Mouse (Mus musculus) heart, embryonic 14.5 days (tissue): ENCODE data around the gene Naaladl2. TPM values are rescaled to one million over a fixed set of nuclear protein-coding genes. Genes with fewer than 3 reads are reported as not detected.

ENCODE experiments used
- ATAC-seq: fragments of 200-750 bp; cut with Nextera tagmentation; 2 replicates; pipeline ENCODE4 v1.8.0; 2017; ENCODE audit warnings: low read depth, moderate TSS enrichment; ENCODE audit not compliant: insufficient number of reproducible peaks, insufficient read depth, low FRiP score
- H3K27ac ChIP-seq, 2 experiments: fragments of 200-500 bp in 1 of 2; fragments of 300-500 bp in 1 of 2; sonication (generic) in 1 of 2; replicated peaks in 1 of 2; 2 replicates each; pipeline ENCODE4 v1.5.1; 2012 to 2014; ENCODE audit warnings: low read depth in 2 of 2, low read length in 2 of 2, control low read depth in 1 of 2, mild to moderate bottlenecking in 1 of 2, mixed read lengths in 1 of 2; ENCODE audit not compliant: control insufficient read depth in 1 of 2, insufficient read depth in 1 of 2
- H3K27me3 ChIP-seq: fragments of 300-500 bp; sonication (generic); 2 replicates; pipeline ENCODE4 v1.6.1; 2014; ENCODE audit warnings: mild to moderate bottlenecking, low read length, control low read depth; ENCODE audit not compliant: control insufficient read depth, insufficient read depth
- H3K36me3 ChIP-seq: fragments of 300-500 bp; sonication (generic); 2 replicates; pipeline ENCODE4 v1.6.1; 2014; ENCODE audit warnings: mild to moderate bottlenecking, control low read depth, low read length, mixed read lengths; ENCODE audit not compliant: control insufficient read depth, insufficient read depth
- H3K4me1 ChIP-seq, 2 experiments: fragments of 200-500 bp in 1 of 2; fragments of 300-500 bp in 1 of 2; sonication (generic) in 1 of 2; 2 replicates each; pipeline ENCODE4 v1.6.1; 2012 to 2014; ENCODE audit warnings: low read length in 2 of 2, control low read depth in 1 of 2, mixed read lengths in 1 of 2; ENCODE audit not compliant: control insufficient read depth in 2 of 2, insufficient read depth in 2 of 2
- H3K4me2 ChIP-seq: fragments of 300-500 bp; sonication (generic); 2 replicates; pipeline ENCODE4 v1.6.1; 2014; ENCODE audit warnings: mild to moderate bottlenecking, low read length
- H3K4me3 ChIP-seq, 2 experiments: fragments of 200-500 bp in 1 of 2; fragments of 300-500 bp in 1 of 2; sonication (generic) in 1 of 2; 2 replicates each; pipeline ENCODE4 v1.5.1; 2012 to 2014; ENCODE audit warnings: low read length in 2 of 2, mild to moderate bottlenecking in 2 of 2, control low read depth in 1 of 2, low read depth in 1 of 2, moderate library complexity in 1 of 2; ENCODE audit not compliant: control insufficient read depth in 1 of 2, insufficient read depth in 1 of 2
- H3K9ac ChIP-seq: fragments of 300-500 bp; sonication (generic); 2 replicates; pipeline ENCODE4 v1.6.1; 2014; ENCODE audit warnings: mild to moderate bottlenecking, low read length
- H3K9me3 ChIP-seq: fragments of 300-500 bp; sonication (generic); 2 replicates; pipeline ENCODE4 v1.6.1; 2016; ENCODE audit warnings: low read length, control low read depth; ENCODE audit not compliant: control insufficient read depth
- WGBS: fragments of 180-500 bp; shearing (Covaris S2); extraction: QIAGEN DNeasy Blood & Tissue Kit; methylation state at CpG from one replicate; pipeline ENCODE4 v1.1.7; 2014; 5-methylcytosine and 5-hydroxymethylcytosine counted together
- polyA plus RNA-seq: library from polyadenylated mRNA; unstranded; fragments of >200 nt; fragmentation: Nextera tagmentation; extraction: Ambion mirVana; gene quantifications from 2 replicates; pipeline ENCODE4 v1.2.1, GENCODE M21; 2014

Gene Naaladl2
- polyA plus RNA-seq, 1 experiment from 2014 or later: 3.1 TPM

GRCm38 (mm10) chr3:24747182-24747856, 396.7 kb downstream of the Naaladl2 start:
- no peak overlapping the region for H3K9ac ChIP-seq
- H3K9me3 ChIP-seq: no peaks in the 10 kb centered on the region
- no peaks in the 10 kb centered on the region for H3K36me3 ChIP-seq
- ATAC-seq: no peak
- no peaks in the 10 kb centered on the region for H3K27me3 ChIP-seq
- WGBS: 65% methylated on average over 6 of the region's 6 CpGs
- no peaks in the 10 kb centered on the region for H3K4me1 ChIP-seq
- H3K4me2 ChIP-seq: no peak overlapping the region
- no peak overlapping the region for H3K4me3 ChIP-seq
- H3K27ac ChIP-seq: no peak overlapping the region

- ATAC-seq: no peak
- WGBS: 66% methylated on average over 3 of the region's 3 CpGs
Measured at GRCm38 (mm10) chr3:24743946-24744345, 400.1 kb downstream of the Naaladl2 start.

GRCm38 (mm10) chr3:24719181-24719749, 424.8 kb downstream of the Naaladl2 start:
- Histone ChIP-seq H3K27me3 (no peaks in the 10 kb centered on the region), H3K4me1 (no peaks in the 10 kb centered on the region), H3K27ac (no peak overlapping the region), H3K4me3 (no peak overlapping the region), H3K9ac (no peak overlapping the region), H3K9me3 (no peaks in the 10 kb centered on the region), H3K36me3 (no peaks in the 10 kb centered on the region), H3K4me2 (no peak overlapping the region)
- 63% methylated on average over 3 of the region's 3 CpGs for WGBS
- ATAC-seq: no peak

More at GRCm38 (mm10) chr3:24743946-24744345, 400.1 kb downstream of the Naaladl2 start:
- no peak overlapping the region for H3K4me3 ChIP-seq
- H3K9me3 ChIP-seq: no peaks in the 10 kb centered on the region
- no peaks in the 10 kb centered on the region for H3K36me3 ChIP-seq
- H3K4me2 ChIP-seq: no peak overlapping the region
- H3K9ac ChIP-seq: no peak overlapping the region
- no peaks in the 10 kb centered on the region for H3K27me3 ChIP-seq
- no peak overlapping the region for H3K27ac ChIP-seq
- H3K4me1 ChIP-seq: no peaks in the 10 kb centered on the region

- Histone ChIP-seq H3K4me2 (no peak overlapping the region), H3K27me3 (no peaks in the 10 kb centered on the region), H3K9me3 (no peaks in the 10 kb centered on the region), H3K4me3 (no peak overlapping the region), H3K36me3 (no peaks in the 10 kb centered on the region), H3K9ac (no peak overlapping the region), H3K27ac (no peak overlapping the region), H3K4me1 (no peaks in the 10 kb centered on the region)
- WGBS: 77% methylated on average over 3 of the region's 3 CpGs
- no peak for ATAC-seq
Measured at GRCm38 (mm10) chr3:24714770-24715169, 429.3 kb downstream of the Naaladl2 start.

- Histone ChIP-seq H3K9ac (no peak overlapping the region), H3K4me2 (no peak overlapping the region), H3K27ac (no peak overlapping the region), H3K9me3 (no peaks in the 10 kb centered on the region), H3K4me1 (no peaks in the 10 kb centered on the region), H3K36me3 (no peaks in the 10 kb centered on the region), H3K27me3 (no peaks in the 10 kb centered on the region), H3K4me3 (no peak overlapping the region)
- no peak for ATAC-seq
- WGBS: 83% methylated on average over 4 of the region's 4 CpGs
Measured at GRCm38 (mm10) chr3:24705778-24706423, 438.2 kb downstream of the Naaladl2 start.

- H3K4me2 ChIP-seq: no peak overlapping the region
- 78% methylated on average over 2 of the region's 2 CpGs for WGBS
- no peaks in the 10 kb centered on the region for H3K36me3 ChIP-seq
- H3K4me1 ChIP-seq: no peaks in the 10 kb centered on the region
- no peaks in the 10 kb centered on the region for H3K9me3 ChIP-seq
- H3K27me3 ChIP-seq: no peaks in the 10 kb centered on the region
- ATAC-seq: no peak
- H3K4me3 ChIP-seq: no peak overlapping the region
- H3K9ac ChIP-seq: no peak overlapping the region
- no peak overlapping the region for H3K27ac ChIP-seq
Measured at GRCm38 (mm10) chr3:24690162-24690915, 453.7 kb downstream of the Naaladl2 start.

GRCm38 (mm10) chr3:24670500-24670899, 473.6 kb downstream of the Naaladl2 start:
- Histone ChIP-seq H3K27ac (no peak overlapping the region), H3K27me3 (no peaks in the 10 kb centered on the region), H3K9me3 (no peaks in the 10 kb centered on the region), H3K4me2 (no peak overlapping the region), H3K9ac (no peak overlapping the region), H3K36me3 (no peaks in the 10 kb centered on the region), H3K4me3 (no peak overlapping the region), H3K4me1 (no peaks in the 10 kb centered on the region)
- WGBS: 69% methylated on average over 3 of the region's 3 CpGs
- no peak for ATAC-seq
